Mouse (Mus musculus) urinary bladder, adult 2 months (tissue): Measurements from ENCODE around the gene Pafah1b3. TPM values are rescaled to one million over a fixed set of nuclear protein-coding genes. Genes with fewer than 3 reads are reported as not detected.

Experiments
- polyA plus RNA-seq: library from polyadenylated mRNA; depleted of rRNA; stranded (reverse); fragments of >200 nt; gene quantifications from 2 replicates; pipeline ENCODE4 v1.2.3, GENCODE M21; 2012; rRNA removed

Pafah1b3 gene
- polyA plus RNA-seq, 1 experiment, result 48.5 TPM

Other genes starting within 250 kb of the Pafah1b3 start
- gene Grik5, start 225.6 kb downstream of the Pafah1b3 start, polyA plus RNA-seq, result 30.7 and 34.7 TPM in 2 replicates
- gene Zfp574, start 225.4 kb downstream of the Pafah1b3 start, polyA plus RNA-seq, result 23.1 and 27.7 TPM in 2 replicates
- gene Pou2f2, start 118.3 kb downstream of the Pafah1b3 start, polyA plus RNA-seq, result 0.65 and 1.0 TPM in 2 replicates
- 13.8 and 14.2 TPM in 2 replicates for gene Dedd2, start 77.4 kb downstream of the Pafah1b3 start, polyA plus RNA-seq
- gene Zfp526, start 76.6 kb downstream of the Pafah1b3 start, polyA plus RNA-seq, result 6.9 and 9.3 TPM in 2 replicates
- gene Gsk3a, start 60.1 kb downstream of the Pafah1b3 start, polyA plus RNA-seq, result 79.0 and 83.3 TPM in 2 replicates
- 23.6 and 26.8 TPM in 2 replicates for gene Erf, start 47.2 kb downstream of the Pafah1b3 start, polyA plus RNA-seq
- 30.8 and 58.8 TPM in 2 replicates for gene Cic, start 30.3 kb downstream of the Pafah1b3 start, polyA plus RNA-seq
- 0.06 TPM in 1 of 2 replicates, not detected in the other for gene Prr19, start 3.4 kb upstream of the Pafah1b3 start, polyA plus RNA-seq
- gene Tmem145, start 8.1 kb upstream of the Pafah1b3 start, polyA plus RNA-seq, result 0.06 and 0.11 TPM in 2 replicates
- gene Megf8, start 19.2 kb upstream of the Pafah1b3 start, polyA plus RNA-seq, result 21.5 and 28.4 TPM in 2 replicates
- not detected in 2 replicates for gene Cnfn, start 71.7 kb upstream of the Pafah1b3 start, polyA plus RNA-seq
- gene Lipe, start 100.7 kb upstream of the Pafah1b3 start, polyA plus RNA-seq, result 24.8 and 25.1 TPM in 2 replicates
- 0.08 and 0.16 TPM in 2 replicates for gene Cxcl17, start 114.9 kb upstream of the Pafah1b3 start, polyA plus RNA-seq
- 7.9 and 8.5 TPM in 2 replicates for gene Ceacam1, start 179.6 kb upstream of the Pafah1b3 start, polyA plus RNA-seq
- gene Ceacam2, start 241.9 kb upstream of the Pafah1b3 start, polyA plus RNA-seq, result 0.39 and 0.77 TPM in 2 replicates